Mouse (Mus musculus) E14TG2a.4 (cell line): ENCODE measurements around the gene Ddx27.

ENCODE experiments used
- CTCF ChIP-seq: conservative IDR thresholded peaks from 2 replicates; pipeline ENCODE4 v1.5.1; 2014; ENCODE audit warnings: low read length
- NANOG ChIP-seq: IDR thresholded peaks from 2 replicates; pipeline ENCODE4 v1.6.1; 2014; ENCODE audit warnings: borderline replicate concordance, low read length, mixed read lengths

DNA sequence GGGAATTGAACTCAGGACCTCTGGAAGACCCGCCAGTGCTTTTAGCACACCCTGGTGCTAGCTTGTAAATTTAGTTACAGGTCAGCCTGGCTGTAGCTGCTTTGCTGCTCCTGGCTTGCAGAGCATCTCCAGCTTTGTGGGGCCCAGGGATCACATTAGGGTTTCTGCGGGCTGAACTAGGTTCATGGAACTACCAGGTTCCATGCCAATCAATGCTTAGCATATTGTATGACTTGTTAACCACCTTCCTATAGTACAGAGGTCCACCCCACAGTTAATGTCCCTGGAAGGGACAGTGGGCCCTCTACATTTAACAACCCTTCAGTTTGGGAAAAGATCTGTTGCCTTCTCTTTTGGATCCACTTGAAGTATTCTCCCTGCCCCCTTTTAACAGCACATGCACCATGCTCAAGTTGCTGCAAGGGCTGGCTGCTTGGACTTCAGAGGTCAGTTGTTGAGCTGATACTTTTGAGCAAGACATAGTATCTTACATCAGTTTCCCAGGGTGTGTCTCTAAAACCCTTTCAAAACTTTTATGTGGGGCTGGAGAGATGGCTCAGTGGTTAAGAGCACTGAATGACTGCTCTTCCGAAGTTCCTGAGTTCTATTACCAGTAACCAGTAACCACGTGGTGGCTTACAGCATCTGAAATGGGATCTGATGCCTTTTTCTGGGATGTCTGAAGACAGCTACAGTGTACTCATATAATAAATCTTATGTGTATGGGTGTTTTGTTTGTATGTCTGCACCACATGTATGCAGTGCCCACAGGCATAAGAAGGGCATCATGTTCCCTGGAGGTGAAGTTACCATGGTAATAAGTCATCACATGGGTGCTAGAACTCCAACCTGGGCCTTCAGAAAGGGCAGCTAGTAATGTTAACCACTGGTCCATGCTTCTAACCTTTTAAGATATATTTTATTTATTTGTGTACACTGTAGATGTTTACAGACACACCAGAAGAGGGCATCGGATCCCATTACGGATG lies 51.8 kb downstream of the Ddx27 start:
- TF ChIP-seq CTCF = no peak
- TF ChIP-seq NANOG = no peak
